Mouse (Mus musculus) cerebellum, adult 18-20 months (tissue): Measurements from ENCODE around the gene Mief2.
A peak's percentile ranks its signal among the peaks of the same experiment; 100 is the strongest.

Experiments
- DNase-seq, 2 experiments: peaks; one replicate each; pipeline ENCODE4 v3.0.0; 2021

The Mief2 gene

DNA sequence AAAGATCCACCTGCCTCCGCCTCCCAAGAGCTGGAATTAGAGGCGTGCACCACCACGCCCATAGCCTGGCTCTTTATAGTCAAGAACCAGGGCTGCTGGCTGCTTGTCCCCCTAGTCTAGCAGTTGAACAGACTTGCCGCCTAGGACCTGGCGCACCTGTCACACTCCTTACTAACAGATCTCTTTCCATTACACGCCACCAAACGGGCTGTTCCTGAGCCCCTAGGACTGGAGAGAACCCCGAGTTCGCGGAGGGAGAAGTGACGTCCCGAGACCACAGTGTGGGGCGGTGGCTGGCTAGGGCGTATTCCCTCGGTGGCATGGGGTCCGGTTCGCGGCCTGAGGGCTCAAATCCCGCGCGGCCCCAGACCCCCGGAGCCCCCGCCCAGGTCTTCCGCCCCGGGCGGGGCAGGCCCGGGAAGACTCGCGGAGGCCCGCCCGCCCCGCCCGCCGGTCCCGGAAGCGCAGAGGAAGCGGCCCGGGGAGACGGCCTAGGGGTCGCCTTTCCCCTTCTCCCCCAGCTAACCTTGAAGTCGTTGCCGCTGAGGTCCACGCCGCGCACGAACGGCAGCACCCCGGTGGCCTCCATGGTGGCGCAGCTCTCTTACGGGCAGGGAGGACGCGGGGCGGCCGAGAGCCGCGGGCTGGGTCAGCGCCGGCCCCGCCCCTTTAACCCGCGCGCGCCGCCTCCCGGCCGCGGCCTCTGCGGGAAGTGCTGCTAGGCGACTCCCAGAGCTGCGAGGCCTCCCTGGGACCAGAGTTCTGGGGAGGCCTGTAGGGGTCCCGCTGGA, 1.4 kb upstream of the Mief2 start, which contains the start of gene Flii:
Gene Flii, minus strand, starts transcription at position 663 of the 791 bp plus-strand sequence.
- peak; percentile 81 to 90 for DNase-seq

DNA sequence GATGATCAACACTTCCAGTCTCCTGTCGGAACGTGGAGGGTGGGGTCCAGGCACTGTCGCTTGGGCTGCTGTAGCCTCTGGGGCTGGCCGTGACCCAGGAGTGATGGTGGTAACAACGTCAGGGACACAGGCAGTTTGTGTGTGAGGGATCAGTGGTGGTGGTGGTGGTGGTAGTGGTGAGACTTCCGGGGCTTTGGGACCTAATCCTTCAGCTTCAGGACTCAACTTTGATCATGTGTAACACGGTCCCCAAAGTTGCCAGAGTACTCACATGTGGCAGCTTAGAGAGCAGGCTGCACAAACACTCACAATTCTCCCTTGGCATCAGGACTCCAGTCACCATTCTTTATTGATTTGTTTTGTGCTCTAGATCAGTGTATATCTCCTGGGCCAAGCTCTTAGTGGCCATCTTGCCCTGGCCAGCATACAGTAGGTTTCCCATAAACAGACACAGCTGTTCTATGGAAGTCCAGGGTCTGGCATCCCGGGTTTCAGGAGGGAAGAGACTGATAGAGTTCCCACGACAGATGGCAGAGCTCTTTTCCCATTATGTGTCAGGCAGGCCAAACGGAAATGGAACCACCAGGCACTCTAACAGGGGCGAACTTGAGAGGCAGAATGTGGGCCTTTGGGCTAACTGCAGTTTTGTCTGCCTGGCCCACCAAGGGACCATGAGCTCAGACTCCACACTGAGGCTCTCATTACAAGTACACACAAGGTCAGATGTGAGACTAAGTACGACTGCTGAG, 632 bp upstream of the Mief2 start:
- DNase-seq, result peak in 1 of 2 experiments; percentile 23

GRCm38 (mm10) chr11:60729217-60729641, 1.0 kb downstream of the Mief2 start:
- DNase-seq, result no peak

DNA sequence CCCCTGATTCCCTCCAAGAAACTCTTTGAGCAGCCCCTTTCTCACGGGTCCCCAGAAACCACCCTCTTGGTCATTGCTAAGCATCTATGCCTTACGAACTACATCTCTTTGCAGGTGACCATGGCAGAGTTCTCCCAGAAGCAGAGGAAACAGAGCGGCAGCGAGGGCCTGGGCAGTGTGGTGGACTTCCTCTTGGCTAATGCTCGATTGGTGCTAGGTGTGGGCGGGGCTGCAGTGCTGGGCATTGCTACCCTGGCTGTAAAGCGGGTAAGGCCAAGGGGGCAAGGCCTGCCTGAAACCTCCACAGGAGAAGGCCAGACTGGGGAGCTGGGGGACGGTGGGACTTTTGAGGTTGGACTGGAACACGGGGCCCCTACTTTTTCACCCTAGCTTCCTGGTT, 2.0 kb downstream of the Mief2 start:
- DNase-seq, result no peak

GRCm38 (mm10) chr11:60731251-60731650, 3.1 kb downstream of the Mief2 start:
- DNase-seq, result no peak

- no peak for DNase-seq
These were observed 6.0 kb downstream of the Mief2 start for GRCm38 (mm10) chr11:60734206-60734605.

- DNase-seq, result no peak
These were observed 7.0 kb downstream of the Mief2 start for GRCm38 (mm10) chr11:60735191-60735590.

- no peak for DNase-seq
These were observed 8.3 kb downstream of the Mief2 start for GRCm38 (mm10) chr11:60736491-60736890.

GRCm38 (mm10) chr11:60737450-60737849, 9.3 kb downstream of the Mief2 start:
- no peak for DNase-seq

GRCm38 (mm10) chr11:60740321-60740720, 12.1 kb downstream of the Mief2 start:
- no peak for DNase-seq

GRCm38 (mm10) chr11:60755570-60755969, 27.4 kb downstream of the Mief2 start:
- no peak for DNase-seq

- DNase-seq, result no peak
These were observed 33.5 kb downstream of the Mief2 start for GRCm38 (mm10) chr11:60761681-60762080.

- no peak for DNase-seq
These were observed 38.8 kb downstream of the Mief2 start for GRCm38 (mm10) chr11:60766969-60767368.

- no peak for DNase-seq
These were observed 41.1 kb downstream of the Mief2 start for GRCm38 (mm10) chr11:60769322-60769721.

DNA sequence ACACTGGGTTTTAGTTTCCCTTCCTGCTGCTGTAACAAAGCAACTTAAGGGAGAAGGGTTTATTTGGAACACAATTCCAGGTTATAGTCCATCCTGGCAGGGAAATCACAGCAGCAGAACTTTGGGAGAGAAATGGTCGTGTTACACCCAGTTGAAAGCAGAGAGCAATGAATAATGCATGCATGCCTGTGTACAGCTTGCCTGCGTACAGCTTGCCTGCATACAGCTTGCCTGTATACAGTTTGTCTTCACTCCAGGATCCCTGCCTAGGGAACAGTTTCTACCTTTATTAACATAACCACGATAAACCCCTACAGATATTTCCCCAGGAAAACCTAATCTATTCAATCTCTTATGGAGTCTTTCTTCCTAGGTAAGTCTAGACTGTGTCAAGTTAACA, 42.6 kb downstream of the Mief2 start:
- no peak for DNase-seq

DNA sequence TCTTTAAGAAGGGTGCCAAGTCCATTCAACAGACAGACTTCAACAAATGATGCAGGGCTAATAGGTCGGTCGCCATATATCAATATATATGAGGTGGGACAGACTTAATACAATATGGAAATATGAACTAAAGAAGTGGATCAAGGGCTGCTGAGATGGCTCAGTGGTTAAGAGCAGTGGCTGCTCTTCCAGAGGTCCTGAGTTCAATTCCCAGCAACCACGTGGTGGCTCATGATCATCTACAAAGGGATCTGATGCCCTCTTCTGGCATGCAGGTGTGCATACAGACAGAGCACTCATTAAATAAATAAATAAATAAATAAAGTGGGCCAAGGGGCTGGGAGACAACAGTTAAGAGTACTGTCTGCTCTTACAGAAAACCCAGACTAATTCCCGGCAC, 44.0 kb downstream of the Mief2 start:
- no peak for DNase-seq

GRCm38 (mm10) chr11:60774158-60774689, 46.0 kb downstream of the Mief2 start:
- no peak for DNase-seq

DNA sequence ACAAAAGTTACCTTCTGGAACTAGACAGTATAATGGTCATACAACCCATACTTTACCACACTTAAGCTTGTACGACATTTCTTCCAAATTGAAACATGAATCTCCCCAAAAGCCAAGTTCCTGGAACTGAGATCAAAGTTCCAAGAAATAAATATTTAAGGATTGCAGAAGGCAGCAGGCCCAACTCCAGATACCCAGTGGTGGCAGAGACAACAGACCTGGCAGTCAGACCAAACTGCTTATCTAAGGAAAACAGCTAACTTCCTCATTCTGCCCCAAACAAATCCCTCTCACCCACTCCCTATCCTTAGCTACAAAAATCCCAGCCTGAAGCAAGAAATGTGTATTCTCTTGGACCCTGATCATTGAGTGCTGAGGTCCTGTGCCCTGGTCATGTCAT, 46.6 kb downstream of the Mief2 start:
- no peak for DNase-seq

DNA sequence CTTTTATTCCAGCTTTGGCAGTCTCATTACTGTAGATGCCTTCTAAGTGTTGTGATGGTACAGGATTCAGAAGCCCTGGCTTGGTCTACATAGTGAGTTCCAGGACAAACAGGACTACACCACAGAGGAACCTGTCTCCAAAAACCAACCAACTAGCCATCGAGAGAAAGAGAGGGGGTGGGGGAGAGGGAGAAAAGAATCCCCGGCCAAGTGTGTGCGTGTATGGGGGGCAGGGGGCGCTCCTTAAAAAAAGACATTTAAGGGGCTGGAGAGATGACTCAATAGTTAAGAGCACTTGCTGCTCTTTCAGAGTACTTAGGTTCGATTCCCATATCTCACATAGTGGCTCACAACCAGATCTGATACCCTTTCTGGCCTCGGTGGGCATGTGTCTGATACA, 47.4 kb downstream of the Mief2 start:
- no peak for DNase-seq

GRCm38 (mm10) chr11:60776107-60776828, 48.1 kb downstream of the Mief2 start:
- no peak for DNase-seq

DNA sequence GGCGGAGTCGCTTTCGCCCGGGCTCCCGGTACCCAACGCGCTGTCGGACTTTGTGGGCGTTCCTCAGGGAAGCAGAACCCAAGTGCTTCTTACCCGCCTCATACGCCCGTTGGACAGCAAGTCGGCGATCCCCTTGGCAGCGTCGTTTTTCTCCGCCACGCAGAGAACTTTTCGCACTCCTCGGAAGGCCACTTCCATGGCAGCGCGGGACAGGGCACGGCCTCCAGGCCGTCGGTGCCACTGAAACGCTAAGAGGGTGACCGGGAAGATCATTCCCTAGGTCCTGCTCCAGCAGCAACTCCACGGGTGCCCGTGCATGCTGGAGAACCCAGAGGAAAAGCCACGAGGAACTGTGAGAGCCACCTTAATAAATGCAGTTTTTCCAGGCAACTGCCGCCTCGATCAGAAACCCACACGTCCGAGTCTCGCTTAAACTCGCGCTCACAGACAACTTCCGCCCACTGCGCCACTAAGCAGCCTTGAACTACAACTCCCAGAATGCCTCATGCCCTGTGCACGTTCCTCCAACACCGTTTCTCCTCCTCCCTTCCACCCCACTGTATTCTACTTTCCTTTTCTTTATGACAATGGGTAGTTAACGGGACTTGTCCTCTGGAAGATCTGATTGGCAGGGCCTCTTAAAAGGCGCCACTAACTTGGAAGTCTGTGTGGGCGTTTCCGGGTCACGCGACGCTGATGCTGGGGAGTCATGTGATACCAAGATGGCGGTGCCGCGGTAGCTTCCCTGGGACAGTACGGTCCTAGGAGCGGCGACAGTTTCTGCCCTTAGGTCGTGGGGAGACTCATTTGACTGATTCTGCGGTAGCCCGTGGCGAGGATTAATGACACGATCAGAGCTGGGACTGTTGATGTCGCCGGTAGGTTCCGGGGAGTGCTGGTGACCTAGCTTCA, 48.9 kb downstream of the Mief2 start, which contains the start of the genes Top3a and Smcr8:
Gene Top3a, minus strand, starts transcription at position 537 of the 912 bp plus-strand sequence.
Gene Smcr8, plus strand, starts transcription at position 696 of the 912 bp plus-strand sequence.
- peak; percentile 86 to 87 for DNase-seq
